Mouse (Mus musculus): ENCODE measurements at regions not wholly inside any gene's neighbourhood (a gene's known extent, or its start where the extent isn't known, plus 50 kb on each side); places are given as distances from the start of the nearest gene placed in this dataset.

DNA sequence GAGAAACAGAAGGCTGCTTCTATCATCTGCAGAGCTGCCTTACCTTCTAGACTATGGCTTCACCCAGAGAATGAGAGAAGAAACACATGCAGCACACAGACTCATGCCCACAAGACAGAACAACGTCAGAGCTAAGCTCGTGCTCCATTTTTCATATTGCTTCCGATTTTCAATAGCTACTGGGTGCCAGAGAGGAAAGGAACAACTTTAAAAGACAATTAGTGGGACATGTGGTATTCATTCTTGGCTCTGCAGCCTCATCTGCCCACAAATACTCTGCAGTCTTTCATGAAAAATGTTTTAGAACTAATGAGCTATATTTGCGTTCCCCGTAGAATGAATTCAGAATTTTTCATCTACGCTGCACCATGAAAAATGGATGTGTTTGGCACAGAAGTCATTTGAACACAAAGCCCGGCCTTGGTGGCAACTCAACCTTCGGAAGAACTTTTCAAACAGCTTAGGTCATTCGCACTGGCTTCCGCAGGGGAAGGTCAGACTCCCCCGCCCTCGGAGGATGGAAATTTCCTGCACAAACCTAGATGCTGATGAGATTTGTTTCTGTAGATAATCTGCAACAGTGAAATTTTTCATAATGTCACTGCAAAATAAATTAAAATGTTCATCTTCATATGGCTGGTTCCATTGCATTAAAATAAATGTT, 213.6 kb downstream of the Skap2 start:
- Histone ChIP-seq H3K27ac (ENCODE audit: insufficient read depth, low read length) (no peak overlapping the region), H3K4me3 (ENCODE audit: insufficient read depth, low read length) (no peak overlapping the region), H3K4me1 (ENCODE audit: control insufficient read depth, insufficient read depth, low read length) (no peaks in the 10 kb centered on the region)
- TF ChIP-seq CTCF (IDR thresholded peaks at IDR 0.05; ENCODE audit: borderline replicate concordance, insufficient read depth, low read length) (no peak), POLR2A (IDR thresholded peaks at IDR 0.05; ENCODE audit: low read depth, low read length) (no peak)

DNA sequence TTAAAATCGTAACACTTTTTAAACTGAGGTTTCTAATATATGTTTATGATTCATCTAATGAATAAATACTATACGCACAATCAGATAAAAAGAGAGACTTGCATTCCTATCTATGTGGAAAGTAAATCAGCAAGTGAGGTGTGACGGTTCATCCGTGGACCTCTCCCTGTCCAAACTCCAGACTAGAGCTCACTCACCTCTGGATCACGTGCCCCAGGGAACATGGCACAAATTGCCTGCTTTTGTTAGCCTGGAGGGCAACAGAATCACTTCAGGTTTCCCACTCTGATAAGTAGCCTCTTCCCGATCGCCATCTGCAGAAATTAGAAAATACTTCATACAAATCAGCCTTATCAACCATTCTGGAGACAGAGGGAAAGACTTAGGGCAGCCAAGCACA, 206.7 kb downstream of the Skap2 start:
- TF ChIP-seq CTCF (IDR thresholded peaks at IDR 0.05; ENCODE audit: borderline replicate concordance, insufficient read depth, low read length): no peak
- TF ChIP-seq POLR2A (IDR thresholded peaks at IDR 0.05; ENCODE audit: low read depth, low read length): no peak

More for the DNA sequence above, 206.7 kb downstream of the Skap2 start:
- Histone ChIP-seq H3K27ac (ENCODE audit: insufficient read depth, low read length) (no peak overlapping the region), H3K4me1 (ENCODE audit: control insufficient read depth, insufficient read depth, low read length) (no peaks in the 10 kb centered on the region), H3K4me3 (ENCODE audit: insufficient read depth, low read length) (no peak overlapping the region)

All from embryonic fibroblast, embryonic 13.5 days (primary cell).